Mouse (Mus musculus) thymus, adult 18-20 months (tissue): ENCODE measurements around the gene Pdik1l.
"Not testable (repeated sequence)": the region's sequence is repeated elsewhere in the genome, so short reads cannot be mapped to it uniquely, and the experiment has no call there.

ENCODE experiments used
- DNase-seq, 2 experiments: peaks; one replicate each; pipeline ENCODE4 v3.0.0; 2022; ENCODE audit warnings: mixed read lengths in 2 of 2

The Pdik1l gene

DNA sequence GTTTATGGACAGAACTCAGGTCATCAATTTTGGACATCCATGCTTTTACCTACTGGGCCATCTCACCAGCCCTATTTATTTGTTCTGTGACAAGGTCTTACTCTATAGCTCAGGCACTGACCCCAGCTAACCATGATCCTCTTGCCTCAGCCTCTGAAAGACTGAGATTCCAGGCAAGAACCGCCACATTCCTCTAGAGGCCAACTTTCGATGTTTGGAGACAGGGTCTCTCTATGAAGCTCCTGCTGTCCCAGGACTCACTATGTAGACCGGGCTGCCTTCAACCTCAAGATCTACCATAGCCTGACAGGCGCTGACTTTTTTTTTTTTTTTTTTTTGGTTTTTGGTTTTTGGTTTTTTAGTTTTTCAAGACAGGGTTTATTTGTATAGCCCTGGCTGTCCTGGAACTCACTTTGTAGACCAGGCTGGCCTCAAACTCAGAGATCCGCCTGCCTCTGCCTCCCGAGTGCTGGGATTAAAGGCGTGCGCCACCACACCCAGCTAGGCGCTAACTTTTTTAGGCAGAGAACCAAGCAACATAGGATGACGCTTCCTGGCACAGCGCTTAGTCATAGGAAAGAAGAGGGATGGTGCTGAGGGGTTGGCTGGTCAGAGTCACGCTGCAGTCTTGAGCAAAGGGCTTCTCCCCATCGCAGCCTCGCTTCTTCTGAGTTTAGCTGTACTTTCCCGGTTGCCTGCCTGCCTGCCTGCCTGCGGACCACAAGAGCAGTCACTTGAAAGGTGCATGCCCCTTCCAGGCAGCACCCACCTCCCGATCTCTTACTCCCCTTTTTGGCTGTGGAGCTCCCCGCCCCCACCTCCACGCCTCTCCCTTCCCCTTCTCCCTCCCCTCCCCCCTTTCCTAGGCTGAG, 11.2 kb upstream of the Pdik1l start:
- no peak for DNase-seq

DNA sequence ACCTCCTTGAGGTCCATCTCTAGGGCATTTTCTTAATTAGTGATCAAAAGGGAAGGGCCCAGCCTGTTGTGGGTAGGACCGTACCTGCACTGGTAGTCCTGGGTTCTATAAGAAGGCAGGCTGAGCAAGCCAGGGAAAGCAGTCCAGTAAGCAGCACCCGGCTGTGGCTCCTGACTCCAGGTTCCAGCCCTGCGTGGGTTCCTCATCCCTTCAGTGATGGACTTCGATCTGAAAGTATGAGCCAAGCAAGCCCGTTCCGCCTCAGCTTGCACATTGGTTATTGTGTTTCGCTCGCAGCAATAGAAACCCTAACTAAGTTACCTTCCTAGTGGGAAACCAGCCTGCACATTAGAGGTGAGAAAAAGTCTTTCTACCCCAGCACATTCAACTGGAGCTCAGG, 9.7 kb upstream of the Pdik1l start:
- DNase-seq, result no peak

DNA sequence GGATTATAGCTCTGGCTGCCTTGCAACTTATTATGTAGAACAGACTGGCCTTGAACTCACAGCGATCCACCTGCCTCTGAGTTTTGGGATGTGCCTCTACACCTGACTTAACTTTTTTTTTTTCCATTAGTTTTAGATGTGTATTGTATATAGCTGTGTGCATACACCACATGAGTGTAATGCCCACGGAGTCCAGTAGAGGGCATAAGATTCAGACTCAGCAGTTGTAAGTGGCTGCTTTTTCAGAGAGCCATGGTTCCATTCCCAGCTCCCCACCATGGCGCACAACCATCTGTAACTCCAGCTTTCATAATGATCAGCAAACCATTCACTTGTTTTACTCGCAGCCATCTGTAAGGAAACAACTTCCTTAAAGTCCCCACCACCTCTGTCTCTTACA, 8.8 kb upstream of the Pdik1l start:
- no peak for DNase-seq

DNA sequence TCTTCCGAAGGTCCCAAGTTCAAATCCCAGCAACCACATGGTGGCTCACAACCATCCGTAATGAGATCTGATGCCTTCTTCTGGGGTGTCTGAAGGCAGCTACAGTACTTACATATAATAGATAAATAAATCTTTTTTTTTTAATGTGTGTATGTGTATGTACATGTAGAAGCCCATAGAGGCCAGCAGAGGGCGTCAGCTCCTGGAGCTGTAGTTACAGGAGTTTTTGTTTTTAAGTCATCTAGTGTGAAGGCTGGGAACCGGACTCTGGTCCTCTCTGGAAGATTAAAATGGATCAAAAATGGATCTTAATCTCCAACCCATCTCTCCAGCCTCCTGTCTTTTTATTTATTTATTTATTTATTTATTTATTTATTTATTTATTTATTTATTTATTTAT, 8.4 kb upstream of the Pdik1l start:
- DNase-seq, result not testable (repeated sequence)

DNA sequence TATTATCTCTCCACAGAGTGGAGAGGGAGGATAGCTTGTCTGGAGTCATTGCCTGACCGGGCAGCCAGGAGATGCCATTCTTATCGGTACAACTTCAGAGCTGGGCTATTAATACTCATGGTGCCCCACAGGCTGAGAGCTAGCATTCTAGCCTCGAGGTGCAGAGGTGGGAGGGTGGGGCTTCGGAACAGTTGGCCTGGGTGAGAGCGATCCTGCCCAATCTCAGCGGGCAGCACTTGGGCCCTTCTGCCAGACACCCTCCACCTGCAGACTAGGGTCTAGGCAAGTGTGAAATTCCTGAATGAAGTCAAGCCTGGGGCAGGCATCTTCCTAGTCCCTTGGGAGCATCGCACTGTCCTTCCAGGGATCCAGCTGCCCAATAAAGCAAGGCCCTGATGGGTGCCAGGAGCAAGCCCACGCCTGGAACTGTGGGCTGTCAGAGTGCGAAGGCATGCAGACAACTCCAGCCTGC, 6.0 kb upstream of the Pdik1l start:
- no peak for DNase-seq

DNA sequence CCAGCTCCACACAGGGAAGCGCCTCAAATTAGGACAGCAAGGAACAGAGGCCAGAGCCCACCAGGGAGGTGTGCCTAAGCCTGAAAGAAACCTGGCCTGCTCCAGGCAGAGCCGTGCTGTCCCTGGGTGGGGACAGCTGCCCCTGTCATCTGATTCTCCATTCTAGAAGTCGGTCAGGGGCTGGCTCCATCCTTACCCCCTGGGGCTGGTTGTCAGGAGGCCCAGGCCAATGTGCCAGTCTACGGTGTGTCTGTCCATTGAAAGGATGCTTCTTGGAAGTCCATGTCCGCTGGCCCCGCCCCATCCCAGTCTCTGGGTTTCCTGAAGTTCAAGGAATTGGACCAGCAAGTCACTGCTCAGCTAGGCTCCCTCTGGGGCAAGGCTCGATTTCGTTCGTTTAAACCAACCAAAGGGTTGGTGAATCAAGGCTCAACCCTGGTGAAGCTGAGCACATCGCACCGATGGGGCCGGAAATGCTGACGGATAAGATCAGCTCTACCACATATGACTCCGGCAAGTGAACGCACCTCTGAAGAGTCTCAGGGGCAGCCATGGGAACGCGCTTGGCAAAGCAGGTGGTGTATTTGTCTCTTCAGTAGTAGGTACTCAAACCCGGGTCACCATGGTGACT, 5.5 kb upstream of the Pdik1l start:
- no peak for DNase-seq

DNA sequence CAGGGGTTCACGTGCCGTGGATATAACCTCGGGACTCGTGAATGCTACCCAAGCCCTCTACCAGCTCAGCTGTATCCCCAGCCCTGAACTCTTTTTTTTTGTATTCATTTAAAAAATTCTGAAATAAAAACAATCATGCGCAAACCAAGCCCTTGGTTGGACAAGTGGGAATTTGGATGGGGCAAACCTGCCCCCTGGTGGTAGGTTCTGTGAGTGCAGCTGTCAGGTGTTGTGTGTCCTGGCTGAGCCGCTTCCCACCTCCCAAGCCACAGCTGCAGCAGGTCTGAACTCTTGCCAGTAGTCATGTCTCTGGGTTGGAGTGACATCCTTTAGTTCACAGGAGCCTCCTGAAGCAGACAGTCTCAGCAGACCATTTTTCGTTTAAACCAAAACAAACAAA, 4.4 kb upstream of the Pdik1l start:
- peak; percentile 36 to 39 for DNase-seq

DNA sequence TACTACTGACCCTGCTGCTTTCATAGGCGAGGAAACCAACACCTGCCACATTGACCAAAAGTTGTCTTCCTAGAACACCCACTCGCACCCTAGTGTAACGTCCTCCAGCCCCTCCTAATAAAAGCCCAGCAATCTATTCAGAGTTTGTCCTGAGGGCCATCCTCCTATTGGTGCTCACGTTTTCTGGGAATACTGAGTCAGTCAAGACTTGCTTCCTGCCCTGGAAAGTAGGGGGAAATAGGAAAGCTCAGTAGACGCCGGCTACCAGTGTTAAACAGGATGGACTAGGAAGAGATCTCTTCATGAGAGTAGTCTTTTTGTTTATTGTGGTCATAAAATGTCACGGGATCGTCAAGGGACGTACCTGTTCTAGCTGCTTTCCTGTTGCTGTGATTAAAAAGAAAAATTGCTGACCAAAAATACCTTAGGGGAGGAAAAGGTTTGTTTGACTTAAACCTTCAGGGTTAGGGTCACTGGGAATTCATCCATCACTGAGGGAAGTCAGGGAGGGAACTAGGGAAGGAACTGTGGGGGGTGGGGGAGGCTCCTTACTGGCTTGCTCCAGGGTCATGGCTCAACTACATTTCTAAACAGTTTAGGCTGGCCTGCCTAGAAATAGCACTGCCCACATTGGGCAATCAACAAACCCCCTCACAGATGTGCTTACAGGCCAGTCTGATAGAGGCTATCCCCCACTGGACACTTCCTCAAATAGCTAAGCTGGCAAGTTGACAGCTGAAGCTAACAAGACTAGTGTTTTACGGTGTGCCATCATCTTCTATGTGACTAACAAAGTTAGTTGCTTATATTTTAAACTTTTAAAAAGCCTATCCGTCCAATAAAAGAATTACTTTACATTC, 932 bp upstream of the Pdik1l start:
- DNase-seq, result no peak

DNA sequence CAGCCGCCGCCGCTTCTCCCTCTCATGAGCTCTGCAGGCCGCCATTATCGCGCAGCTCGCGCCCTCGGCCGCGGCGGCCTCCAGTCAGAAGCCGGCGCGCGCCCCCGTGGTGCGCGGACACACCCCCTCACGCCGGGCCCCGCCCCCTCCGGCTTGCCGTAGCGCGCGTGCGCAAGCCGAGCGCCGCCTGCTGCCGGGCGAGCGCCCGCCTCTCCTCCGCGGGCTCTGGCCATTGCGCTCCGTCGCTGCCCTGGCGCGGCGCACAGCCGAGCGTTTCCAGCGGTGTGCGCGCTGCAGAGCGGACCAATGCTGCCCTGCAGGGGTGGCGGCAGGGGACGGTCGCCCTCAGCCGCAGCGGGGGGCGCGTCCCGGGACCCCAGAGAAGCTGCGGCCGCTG, 529 bp downstream of the Pdik1l start:
- DNase-seq, result peak; percentile 86 to 90

DNA sequence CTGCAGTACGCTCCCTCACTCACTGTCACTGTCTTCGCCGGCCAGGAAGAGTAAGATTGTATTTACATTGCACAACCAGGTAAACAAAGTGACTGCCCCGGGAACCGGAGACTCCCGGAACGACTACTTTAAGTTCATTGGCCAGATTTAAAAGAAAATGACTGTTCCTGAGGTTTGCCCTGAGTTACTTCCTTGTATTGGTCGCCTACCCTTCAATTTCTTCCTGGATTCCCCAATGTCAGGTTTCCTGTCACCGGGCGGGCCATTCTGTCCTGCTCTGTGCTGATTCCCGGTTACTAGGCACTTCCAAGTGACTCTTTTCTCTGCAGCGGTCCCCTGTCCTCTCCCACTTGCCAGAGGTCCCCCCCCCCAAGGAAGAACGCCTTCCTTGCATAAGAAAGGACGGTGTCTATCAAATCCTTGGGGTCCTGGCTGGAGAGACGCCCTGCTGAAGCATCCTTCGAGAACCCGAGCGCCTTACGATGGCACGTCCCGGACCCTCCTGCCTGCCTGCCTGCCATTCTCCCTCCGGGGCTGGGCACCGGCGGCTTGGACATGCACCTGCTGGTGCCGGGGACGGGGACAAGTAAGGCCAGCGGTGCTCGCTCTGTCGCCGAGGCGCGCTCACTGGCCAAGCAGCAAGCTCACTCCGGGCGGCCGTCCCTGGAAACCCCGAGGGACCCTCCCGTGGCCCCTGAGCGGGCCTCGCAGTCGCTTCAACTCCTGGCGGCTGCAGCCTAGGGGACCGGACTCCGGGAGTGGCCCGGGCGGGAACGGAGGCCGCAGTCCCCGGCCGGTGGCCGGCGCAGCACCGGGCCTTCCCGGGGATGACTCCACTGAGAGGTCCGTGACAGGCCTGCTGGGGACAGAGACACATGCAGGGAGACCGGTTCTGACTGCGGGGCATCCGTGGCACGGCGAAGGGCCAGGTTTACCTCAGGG, 1.2 kb downstream of the Pdik1l start:
- DNase-seq, result no peak

DNA sequence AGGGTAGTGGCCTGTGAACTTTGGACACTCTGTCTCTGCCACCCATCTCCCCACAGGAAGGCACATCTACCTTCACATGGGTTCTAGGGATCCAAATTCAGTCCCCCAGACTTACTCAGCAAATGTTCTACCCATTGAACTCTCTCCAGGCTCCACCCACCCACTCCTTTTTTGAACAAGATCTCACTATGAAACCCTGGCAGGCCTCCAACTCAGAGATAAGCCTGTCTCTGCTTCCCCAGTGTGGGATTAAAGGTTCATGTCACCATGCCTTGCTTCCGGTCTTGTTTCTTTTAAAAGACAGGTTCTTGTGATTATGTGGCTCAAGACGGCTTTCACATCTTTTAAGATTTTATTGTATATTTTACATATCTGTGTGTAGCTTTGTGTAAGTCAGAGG, 2.8 kb downstream of the Pdik1l start:
- DNase-seq, result no peak

DNA sequence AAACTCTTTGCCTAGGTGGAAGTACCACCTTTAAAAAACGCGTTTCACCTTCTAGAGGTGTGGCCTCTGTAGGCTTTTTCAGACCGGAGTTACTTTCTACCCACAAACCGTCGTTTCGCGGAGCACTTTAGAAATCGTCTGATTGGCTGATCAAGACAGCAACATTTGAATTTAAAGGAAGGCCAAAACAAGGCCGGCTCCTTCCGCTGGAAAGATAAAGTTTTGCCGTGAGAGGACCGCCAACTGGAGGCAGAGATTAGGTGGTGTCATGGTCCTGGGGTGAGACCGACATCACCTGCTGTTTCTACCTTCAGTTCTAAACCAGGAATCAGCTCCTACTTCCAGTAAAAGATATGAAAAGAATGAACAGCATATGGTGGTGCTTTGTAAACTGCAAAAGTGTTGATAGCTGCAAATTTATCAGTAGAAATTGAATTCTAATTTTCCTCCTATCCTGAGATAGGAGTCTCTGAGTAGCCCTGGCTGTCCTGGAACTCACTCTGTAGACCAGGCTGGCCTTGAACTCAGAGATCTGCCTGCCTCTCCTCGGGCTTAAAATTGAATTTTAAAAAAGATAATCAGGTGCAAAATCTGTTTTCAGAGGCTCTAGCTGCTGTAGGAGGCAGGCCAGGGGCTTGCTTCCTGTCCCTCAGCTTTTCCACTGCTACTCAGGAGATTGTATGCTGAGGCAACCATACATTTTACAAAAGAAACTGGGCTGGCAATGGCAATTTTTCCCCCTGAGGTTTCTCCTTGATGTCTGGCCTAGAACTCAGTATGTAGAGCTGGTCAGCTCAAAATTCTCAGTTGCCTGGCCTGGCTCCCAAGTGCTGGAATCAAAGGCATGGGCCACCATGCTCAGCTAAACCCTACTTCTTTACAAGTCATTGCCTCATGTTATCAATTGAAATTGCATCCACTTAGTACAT, 14.0 kb downstream of the Pdik1l start:
- peak; percentile 51 to 78 for DNase-seq

DNA sequence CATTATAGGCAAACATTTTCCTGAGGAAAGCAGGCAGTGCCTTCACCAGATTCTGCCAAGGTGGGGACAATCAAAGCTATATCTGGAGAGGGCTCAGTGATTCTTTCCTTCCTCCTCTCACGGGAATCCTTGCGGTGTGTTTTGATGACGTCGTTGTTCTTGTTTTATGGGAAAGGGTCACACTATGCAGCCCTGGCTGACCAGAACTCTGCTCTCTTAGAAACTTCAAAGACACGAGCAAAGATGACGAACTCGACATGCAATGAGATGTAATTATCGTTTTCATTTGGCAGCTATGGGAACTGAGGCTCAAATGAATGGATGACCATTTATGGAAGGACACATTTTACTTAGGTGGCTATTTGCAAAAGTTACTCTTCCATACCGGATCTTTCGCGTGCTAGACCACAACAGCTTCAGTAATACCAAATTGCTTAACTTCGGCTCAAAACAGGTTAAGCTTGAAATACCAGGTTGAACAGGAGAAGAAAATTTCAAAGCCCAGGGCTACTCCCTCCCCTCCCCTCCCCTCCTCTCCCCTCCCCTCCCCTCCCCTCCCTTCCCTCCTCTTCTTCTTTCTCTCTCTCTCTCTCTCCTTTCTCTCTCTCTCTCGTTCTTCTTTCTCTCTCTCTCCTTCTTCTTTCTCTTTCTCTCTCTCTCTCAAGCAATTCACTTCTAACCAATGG, 14.8 kb downstream of the Pdik1l start:
- DNase-seq, result no peak

DNA sequence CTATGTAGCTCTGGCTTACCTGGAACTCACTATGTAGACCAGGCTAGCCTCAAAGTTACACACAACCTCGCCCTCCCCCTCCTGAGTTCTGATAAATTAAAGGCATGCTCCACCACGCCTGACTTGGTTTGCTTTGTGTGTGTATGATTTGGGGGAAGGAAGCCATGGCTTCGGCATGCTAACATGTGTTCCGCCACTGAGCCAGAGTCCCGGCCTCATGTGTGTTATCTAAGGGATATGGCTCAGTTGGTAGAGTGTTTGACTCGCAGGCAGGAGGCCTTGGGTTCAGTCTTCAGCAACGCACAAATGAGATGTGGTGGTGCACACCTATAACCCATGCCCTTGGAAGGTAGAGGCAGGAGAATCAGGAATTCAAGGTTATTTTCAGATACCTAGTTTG, 15.7 kb downstream of the Pdik1l start:
- no peak for DNase-seq

DNA sequence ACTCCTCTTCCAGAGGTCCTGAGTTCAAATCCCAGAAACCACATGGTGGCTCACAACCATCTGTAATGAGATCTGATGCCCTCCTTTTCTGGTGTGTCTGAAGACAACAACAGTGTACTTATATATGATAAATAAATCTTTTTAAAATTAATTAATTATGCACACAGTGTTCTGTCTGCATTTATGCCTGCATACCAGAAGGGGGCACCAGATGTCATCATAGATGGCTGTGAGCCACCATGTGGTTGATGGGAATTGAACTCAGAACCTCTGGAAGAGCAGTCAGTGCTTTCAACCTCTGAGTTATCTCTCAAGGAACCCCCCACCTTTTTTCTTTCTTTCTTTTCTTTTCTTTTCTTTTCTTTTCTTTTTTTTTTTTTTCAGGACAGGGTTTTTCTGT, 18.1 kb downstream of the Pdik1l start:
- DNase-seq, result not testable (repeated sequence)

DNA sequence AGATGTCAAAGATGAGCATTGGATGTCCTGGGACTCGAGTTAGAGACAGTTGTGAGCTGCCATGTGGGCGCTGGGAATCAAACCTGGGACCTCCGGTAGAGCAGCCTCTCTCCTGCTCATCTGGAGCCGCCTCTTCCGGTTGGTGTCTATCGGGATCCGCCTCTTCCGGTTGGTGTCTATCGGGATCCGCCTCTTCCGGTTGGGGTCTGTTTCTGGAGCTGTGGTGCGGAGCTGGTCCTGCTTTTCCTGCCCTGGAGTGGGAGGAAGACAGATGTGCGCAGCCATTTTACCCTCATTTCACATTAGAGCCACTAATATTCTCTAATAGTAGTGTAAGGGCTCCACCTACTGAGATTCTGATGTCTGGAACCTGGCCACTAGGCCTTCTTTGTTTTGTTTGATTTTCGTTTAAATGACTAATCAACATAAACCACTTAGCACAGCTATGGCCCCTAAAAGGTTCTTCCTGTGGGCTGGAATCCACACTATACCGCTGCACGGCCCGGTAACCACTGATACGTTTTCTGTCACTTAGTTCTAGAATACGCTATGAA, 19.5 kb downstream of the Pdik1l start:
- DNase-seq, result no peak

DNA sequence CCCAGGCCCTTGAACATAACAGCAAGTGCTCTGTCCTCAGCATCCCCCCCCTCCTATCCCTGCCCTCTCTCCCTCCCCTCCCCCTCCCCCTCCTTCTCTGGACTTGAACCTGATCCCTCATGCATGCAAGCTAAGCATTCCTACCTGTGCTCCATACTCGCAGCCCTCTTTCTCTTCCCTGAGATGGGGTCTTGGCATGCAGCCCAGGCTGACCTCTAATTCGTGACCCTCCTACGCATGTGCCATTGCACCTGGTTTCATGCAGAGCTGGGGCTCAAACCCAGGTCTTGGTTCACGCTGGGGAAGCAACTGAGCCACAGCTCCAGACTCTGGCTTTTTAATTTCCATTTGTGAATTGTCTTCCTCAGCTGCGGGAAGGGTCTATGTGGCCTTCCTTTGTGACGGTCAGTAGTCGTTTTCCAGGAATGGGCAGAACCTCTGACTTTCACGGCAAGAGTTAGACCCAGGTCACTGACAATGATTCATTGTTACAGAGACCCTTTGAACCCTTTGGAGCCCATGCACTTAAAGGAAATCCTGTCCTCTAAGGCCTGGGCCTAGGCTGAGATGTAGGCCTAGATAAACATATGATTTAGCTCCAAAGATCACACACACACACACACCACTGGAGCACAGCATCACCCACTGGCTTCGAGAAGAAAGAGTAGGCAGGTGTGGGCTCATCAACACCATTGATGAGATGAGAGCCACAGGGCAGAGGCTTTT, 21.7 kb downstream of the Pdik1l start:
- no peak for DNase-seq

DNA sequence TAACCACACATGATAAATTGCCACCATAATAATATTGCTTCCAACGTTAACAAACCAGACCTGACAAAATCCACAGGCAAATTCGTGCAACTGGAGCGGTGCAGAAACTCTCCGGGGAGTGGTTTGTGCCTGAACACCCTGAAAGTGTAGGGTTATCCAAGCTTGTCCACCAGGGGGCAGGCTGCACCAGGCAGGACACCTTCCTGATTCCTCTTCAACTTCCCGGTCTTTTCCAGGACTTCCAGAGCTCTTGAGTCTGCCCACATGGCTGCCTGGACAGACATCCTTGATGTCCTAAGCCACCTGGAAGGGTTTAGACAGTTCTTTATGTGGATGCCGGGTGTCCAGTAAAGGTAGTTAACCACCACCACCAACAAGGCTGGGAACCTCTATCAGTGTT, 24.5 kb downstream of the Pdik1l start:
- DNase-seq, result no peak

DNA sequence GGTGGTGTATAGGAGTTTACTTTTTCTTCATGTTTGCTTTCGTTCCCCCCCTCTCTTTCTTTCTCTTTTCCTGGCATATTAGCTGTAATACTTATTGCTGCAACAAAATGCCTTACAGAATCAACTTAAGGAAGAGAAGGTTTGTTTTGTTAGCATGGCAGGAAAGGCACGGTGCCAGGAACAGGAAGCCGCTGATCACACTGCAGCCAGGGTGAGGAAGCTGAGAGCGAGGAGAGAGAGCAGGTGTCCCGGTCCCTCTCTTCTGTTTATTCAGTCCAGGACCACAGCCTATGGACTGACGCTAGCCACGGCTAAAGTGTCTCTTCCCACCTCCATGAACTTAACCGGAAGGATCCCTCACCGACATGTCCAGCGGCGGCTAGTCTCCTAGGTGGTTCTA, 29.3 kb downstream of the Pdik1l start:
- no peak for DNase-seq
